Mouse (Mus musculus): ENCODE data around the gene Trpc1. TPM values are rescaled to one million over a fixed set of nuclear protein-coding genes. Genes with fewer than 3 reads are reported as not detected.

Gene Trpc1
- polyA plus RNA-seq, 1 experiment: not detected

GRCm38 (mm10) chr9:95688064-95688463 lies 62.1 kb downstream of the Trpc1 start:
- TF ChIP-seq TAL1 (IDR thresholded peaks at IDR 0.05; ENCODE audit: low read length) (no peak), GATA1 (IDR thresholded peaks at IDR 0.05; ENCODE audit: low read length) (no peak)
- H3K36me3 ChIP-seq (ENCODE audit: control insufficient read depth): no peaks in the 10 kb centered on the region; the same call in 1 of the 2 replicates

GRCm38 (mm10) chr9:95685660-95686440 lies 64.3 kb downstream of the Trpc1 start:
- H3K36me3 ChIP-seq (ENCODE audit: control insufficient read depth): no peaks in the 10 kb centered on the region
- no peaks in the 10 kb centered on the region for H3K27me3 ChIP-seq (ENCODE audit: control insufficient read depth)
- H3K4me1 ChIP-seq (ENCODE audit: control insufficient read depth): no peaks in the 10 kb centered on the region
- TF ChIP-seq GATA1 (IDR thresholded peaks at IDR 0.05; ENCODE audit: low read length) (no peak), TAL1 (IDR thresholded peaks at IDR 0.05; ENCODE audit: low read length) (no peak)
- no peaks in the 10 kb centered on the region for H3K9me3 ChIP-seq (ENCODE audit: control insufficient read depth, low read length)
- no peak overlapping the region for H3K4me3 ChIP-seq (replicated peaks)

More at GRCm38 (mm10) chr9:95688064-95688463, 62.1 kb downstream of the Trpc1 start:
- Histone ChIP-seq H3K27me3 (ENCODE audit: control insufficient read depth) (no peaks in the 10 kb centered on the region), H3K9me3 (ENCODE audit: control insufficient read depth, low read length) (no peaks in the 10 kb centered on the region), H3K4me1 (ENCODE audit: control insufficient read depth) (no peaks in the 10 kb centered on the region), H3K4me3 (replicated peaks) (no peak overlapping the region)

GRCm38 (mm10) chr9:95680691-95681090 lies 69.5 kb downstream of the Trpc1 start:
- TF ChIP-seq TAL1 (IDR thresholded peaks at IDR 0.05; ENCODE audit: low read length) (no peak), GATA1 (IDR thresholded peaks at IDR 0.05; ENCODE audit: low read length) (no peak)
- H3K4me1 ChIP-seq (ENCODE audit: control insufficient read depth): no peaks in the 10 kb centered on the region

GRCm38 (mm10) chr9:95679966-95680365 lies 70.2 kb downstream of the Trpc1 start:
- TF ChIP-seq GATA1 (IDR thresholded peaks at IDR 0.05; ENCODE audit: low read length) (no peak), TAL1 (IDR thresholded peaks at IDR 0.05; ENCODE audit: low read length) (no peak)
- no peaks in the 10 kb centered on the region for H3K4me1 ChIP-seq (ENCODE audit: control insufficient read depth)
- no peak overlapping the region for H3K4me3 ChIP-seq (replicated peaks)
- no peaks in the 10 kb centered on the region for H3K36me3 ChIP-seq (ENCODE audit: control insufficient read depth)
- no peaks in the 10 kb centered on the region for H3K27me3 ChIP-seq (ENCODE audit: control insufficient read depth)
- peaks cover 16% of the 10 kb centered on the region for H3K9me3 ChIP-seq (ENCODE audit: control insufficient read depth, low read length)

More at GRCm38 (mm10) chr9:95680691-95681090, 69.5 kb downstream of the Trpc1 start:
- peaks cover 9% of the 10 kb centered on the region for H3K9me3 ChIP-seq (ENCODE audit: control insufficient read depth, low read length)
- H3K27me3 ChIP-seq (ENCODE audit: control insufficient read depth): no peaks in the 10 kb centered on the region
- H3K36me3 ChIP-seq (ENCODE audit: control insufficient read depth): no peaks in the 10 kb centered on the region
- H3K4me3 ChIP-seq (replicated peaks): no peak overlapping the region

- peaks cover 18% of the 10 kb centered on the region for H3K9me3 ChIP-seq (ENCODE audit: control insufficient read depth, low read length)
- no peak overlapping the region for H3K4me3 ChIP-seq (replicated peaks)
- no peaks in the 10 kb centered on the region for H3K4me1 ChIP-seq (ENCODE audit: control insufficient read depth)
- TF ChIP-seq TAL1 (IDR thresholded peaks at IDR 0.05; ENCODE audit: low read length): no peak
- TF ChIP-seq GATA1 (IDR thresholded peaks at IDR 0.05; ENCODE audit: low read length): no peak
- H3K27me3 ChIP-seq (ENCODE audit: control insufficient read depth): no peaks in the 10 kb centered on the region
- H3K36me3 ChIP-seq (ENCODE audit: control insufficient read depth): no peaks in the 10 kb centered on the region
Observed at GRCm38 (mm10) chr9:95676021-95676420, 74.2 kb downstream of the Trpc1 start.

- TF ChIP-seq GATA1 (IDR thresholded peaks at IDR 0.05; ENCODE audit: low read length): no peak
- TF ChIP-seq TAL1 (IDR thresholded peaks at IDR 0.05; ENCODE audit: low read length): no peak
- Histone ChIP-seq H3K36me3 (ENCODE audit: control insufficient read depth) (no peaks in the 10 kb centered on the region), H3K4me1 (ENCODE audit: control insufficient read depth) (no peaks in the 10 kb centered on the region), H3K9me3 (ENCODE audit: control insufficient read depth, low read length) (peaks cover 18% of the 10 kb centered on the region), H3K4me3 (replicated peaks) (no peak overlapping the region), H3K27me3 (ENCODE audit: control insufficient read depth) (no peaks in the 10 kb centered on the region)
Observed at GRCm38 (mm10) chr9:95675064-95675699, 75.0 kb downstream of the Trpc1 start.

GRCm38 (mm10) chr9:95672760-95673159 lies 77.4 kb downstream of the Trpc1 start:
- no peak overlapping the region for H3K4me3 ChIP-seq (replicated peaks)
- TF ChIP-seq TAL1 (IDR thresholded peaks at IDR 0.05; ENCODE audit: low read length): no peak
- TF ChIP-seq GATA1 (IDR thresholded peaks at IDR 0.05; ENCODE audit: low read length): no peak
- H3K27me3 ChIP-seq (ENCODE audit: control insufficient read depth): no peaks in the 10 kb centered on the region

GRCm38 (mm10) chr9:95672331-95672730 lies 77.8 kb downstream of the Trpc1 start:
- H3K4me3 ChIP-seq (replicated peaks): no peak overlapping the region
- H3K36me3 ChIP-seq (ENCODE audit: control insufficient read depth): no peaks in the 10 kb centered on the region; the same call in 1 of the 2 replicates
- TF ChIP-seq TAL1 (IDR thresholded peaks at IDR 0.05; ENCODE audit: low read length) (no peak), GATA1 (IDR thresholded peaks at IDR 0.05; ENCODE audit: low read length) (no peak)
- no peaks in the 10 kb centered on the region for H3K4me1 ChIP-seq (ENCODE audit: control insufficient read depth)
- H3K9me3 ChIP-seq (ENCODE audit: control insufficient read depth, low read length): peaks cover 21% of the 10 kb centered on the region
- no peaks in the 10 kb centered on the region for H3K27me3 ChIP-seq (ENCODE audit: control insufficient read depth)

More at GRCm38 (mm10) chr9:95672760-95673159, 77.4 kb downstream of the Trpc1 start:
- Histone ChIP-seq H3K4me1 (ENCODE audit: control insufficient read depth) (no peaks in the 10 kb centered on the region), H3K9me3 (ENCODE audit: control insufficient read depth, low read length) (peaks cover 21% of the 10 kb centered on the region), H3K36me3 (ENCODE audit: control insufficient read depth) (no peaks in the 10 kb centered on the region; the same call in 1 of the 2 replicates)

GRCm38 (mm10) chr9:95668306-95668705 lies 81.9 kb downstream of the Trpc1 start:
- H3K4me3 ChIP-seq (replicated peaks): no peak overlapping the region
- H3K27me3 ChIP-seq (ENCODE audit: control insufficient read depth): no peaks in the 10 kb centered on the region
- TF ChIP-seq GATA1 (IDR thresholded peaks at IDR 0.05; ENCODE audit: low read length): no peak
- no peak for TF ChIP-seq TAL1 (IDR thresholded peaks at IDR 0.05; ENCODE audit: low read length)
- no peaks in the 10 kb centered on the region; the same call in 1 of the 2 replicates for H3K36me3 ChIP-seq (ENCODE audit: control insufficient read depth)
- no peaks in the 10 kb centered on the region for H3K4me1 ChIP-seq (ENCODE audit: control insufficient read depth)
- H3K9me3 ChIP-seq (ENCODE audit: control insufficient read depth, low read length): peaks cover 5% of the 10 kb centered on the region
